Mouse (Mus musculus) small intestine, adult 2 months (tissue): ENCODE results near the gene Ints13.

Experiments used
- CTCF ChIP-seq: fragments of 200-500 bp; IDR thresholded peaks from 2 replicates; pipeline ENCODE4 v1.5.1; 2012; ENCODE audit warnings: low read depth, mild to moderate bottlenecking, control low read depth, inconsistent platforms, low read length, moderate library complexity, mixed read lengths; ENCODE audit not compliant: insufficient replicate concordance, insufficient read length; ENCODE audit errors: extremely low read depth
- POLR2A ChIP-seq: fragments of 200-500 bp; IDR thresholded peaks from 2 replicates; pipeline ENCODE4 v1.6.1; 2012; ENCODE audit warnings: low read depth, mild to moderate bottlenecking, control low read depth, inconsistent platforms, low read length, moderate library complexity

DNA sequence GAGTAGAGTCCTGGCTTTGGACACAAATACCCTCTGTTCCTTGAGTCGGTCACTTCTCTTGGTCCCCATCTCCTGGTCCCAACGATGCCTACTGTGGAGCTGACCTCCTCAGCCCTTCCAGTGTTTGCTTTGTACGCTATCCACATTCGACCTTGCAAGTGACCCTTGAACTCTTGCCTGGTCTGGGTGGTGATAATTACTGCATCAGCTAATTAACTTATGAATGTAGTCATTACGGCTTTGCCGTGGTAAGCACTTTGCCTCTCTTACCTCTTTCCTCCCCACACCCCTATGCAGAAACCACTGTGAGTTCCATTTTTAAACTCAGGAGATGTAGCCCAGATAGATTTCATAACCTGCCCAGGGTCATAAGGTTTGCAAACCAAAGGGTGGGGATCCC lies 77.4 kb downstream of the Ints13 start:
- TF ChIP-seq CTCF (no peak), POLR2A (no peak)
